Comparison of ENCODE assay signal across 9 mouse cellular contexts in the genomic region with DNA sequence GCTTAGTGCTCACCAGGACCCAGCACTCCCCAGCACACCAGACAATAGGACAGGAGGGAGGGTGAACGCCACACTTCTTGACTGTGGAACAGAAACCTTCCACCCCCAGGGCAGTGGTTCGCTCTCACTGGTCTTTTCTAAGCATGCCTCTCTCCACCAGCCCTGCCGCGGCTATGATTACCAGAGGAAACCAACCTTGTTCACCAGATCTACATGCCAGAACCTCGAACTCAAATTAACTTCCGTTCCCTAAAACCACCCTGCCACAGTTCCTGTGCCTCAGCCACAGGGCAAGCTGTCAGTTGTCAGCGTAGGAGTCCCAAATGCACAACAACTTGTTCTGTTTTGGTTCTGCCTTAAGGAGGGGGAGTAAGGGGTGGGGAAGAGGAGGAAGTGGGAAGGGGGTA. TPM values are rescaled to one million over a fixed set of nuclear protein-coding genes. Genes with fewer than 3 reads are reported as not detected.
DNase-seq lines count a peak whose midpoint lies in the region; ATAC-seq and TF ChIP-seq lines count a peak whose summit lies in the region.
"Had no signal": no experiment of that assay in that cellular context is flagged by ENCODE, and none has a peak within 500 bp of the region (broad histone marks: within the 10 kb centered on the region; RNA-seq: fewer than 3 reads in every experiment).

No protein-coding gene starts in this region.

- TF ChIP-seq POLR2A in kidney, adult 2 months (IDR thresholded peaks at IDR 0.05; ENCODE audit: low read depth, low read length) = no peak

- peak overlapping the region; percentile 49 for H3K4me2 ChIP-seq in heart, embryonic 11.5 days
- H3K4me2 ChIP-seq in hindbrain, embryonic 16.5 days (ENCODE audit: low read length) = peak overlapping the region; percentile 32; the same call in 1 of the 2 replicates
- H3K4me2 ChIP-seq in midbrain, embryonic 11.5 days = peak overlapping the region; percentile 2; the same call in 1 of the 2 replicates

- 0 out of 2 replicates have a peak overlapping the region, but pooled peaks have one; percentile 8 for H3K4me3 ChIP-seq in heart, embryonic 11.5 days (ENCODE audit: low read depth, low read length)
- no peak overlapping the region for H3K4me3 ChIP-seq in hindbrain, embryonic 16.5 days (ENCODE audit: low read length)
- no peak overlapping the region for H3K4me3 ChIP-seq in midbrain, embryonic 11.5 days (ENCODE audit: low read depth, low read length)
- no peak overlapping the region for H3K4me3 ChIP-seq in kidney, adult 2 months (ENCODE audit: insufficient read depth, low read depth, low read length)

- no peak overlapping the region for H3K27ac ChIP-seq in heart, embryonic 11.5 days (ENCODE audit: low read depth, low read length)
- H3K27ac ChIP-seq in hindbrain, embryonic 16.5 days (ENCODE audit: low read depth, low read length) = no peak overlapping the region
- H3K27ac ChIP-seq in midbrain, embryonic 11.5 days (ENCODE audit: low read depth, low read length) = no peak overlapping the region
- H3K27ac ChIP-seq in kidney, adult 2 months (ENCODE audit: insufficient read depth, low read depth, low read length) = no peak overlapping the region

- H3K9me3 ChIP-seq in heart, embryonic 11.5 days (replicated peaks; ENCODE audit: control insufficient read depth, low read length) = no peaks in the 10 kb centered on the region
- H3K9me3 ChIP-seq in hindbrain, embryonic 16.5 days (ENCODE audit: control insufficient read depth, low read length) = no peaks in the 10 kb centered on the region
- H3K9me3 ChIP-seq in midbrain, embryonic 11.5 days (ENCODE audit: control insufficient read depth, low read length) = no peaks in the 10 kb centered on the region

- ATAC-seq in heart, embryonic 11.5 days (replicated peaks; ENCODE audit: insufficient number of reproducible peaks, low FRiP score, low TSS enrichment) = no peak; the same call in 1 of the 2 replicates
- ATAC-seq in hindbrain, embryonic 16.5 days = no peak
- no peak for ATAC-seq in midbrain, embryonic 11.5 days (ENCODE audit: low FRiP score)

- no peaks in the 10 kb centered on the region for H3K4me1 ChIP-seq in heart, embryonic 11.5 days (ENCODE audit: control insufficient read depth, insufficient read depth, low read length)
- H3K4me1 ChIP-seq in hindbrain, embryonic 16.5 days (ENCODE audit: control insufficient read depth, insufficient read depth, low read depth, low read length) = no peaks in the 10 kb centered on the region
- no peaks in the 10 kb centered on the region for H3K4me1 ChIP-seq in midbrain, embryonic 11.5 days (ENCODE audit: control insufficient read depth, insufficient read depth, low read length)
- no peaks in the 10 kb centered on the region for H3K4me1 ChIP-seq in kidney, adult 2 months (ENCODE audit: control insufficient read depth, insufficient read depth, low read length)

- WGBS in heart, embryonic 11.5 days (ENCODE audit: insufficient replicate concordance) = 4% methylated on average over 7 of the region's 7 CpGs
- 11% methylated on average over 7 of the region's 7 CpGs for WGBS in hindbrain, embryonic 16.5 days
- WGBS in midbrain, embryonic 11.5 days = 5% methylated on average over 7 of the region's 7 CpGs
- 2% methylated on average over 7 of the region's 7 CpGs for WGBS in kidney, adult 2 months

- no peak for DNase-seq in heart, postnatal 14 days
- DNase-seq in ZHBTc4 (ENCODE audit: low read depth, low spot score) = peak; percentile 13
- DNase-seq in midbrain, embryonic 11.5 days (ENCODE audit: low spot score, missing footprints) = peak; percentile 86
- DNase-seq in thymus, postnatal 14 days = peak; percentile 52
- DNase-seq in adipocyte (ENCODE audit: low spot score) = no peak
- DNase-seq in kidney, adult 2 months = no peak

- TF ChIP-seq CTCF in kidney, adult 2 months (conservative IDR thresholded peaks at IDR 0.05; ENCODE audit: insufficient read depth, insufficient read length, low read depth, low read length) = no peak

- H3K36me3 ChIP-seq in heart, embryonic 11.5 days (ENCODE audit: control insufficient read depth, insufficient read depth, low read length) = no peaks in the 10 kb centered on the region
- H3K36me3 ChIP-seq in hindbrain, embryonic 16.5 days (ENCODE audit: control insufficient read depth, insufficient read depth, low read length) = no peaks in the 10 kb centered on the region
- H3K36me3 ChIP-seq in midbrain, embryonic 11.5 days (ENCODE audit: control insufficient read depth, insufficient read depth, low read length) = no peaks in the 10 kb centered on the region
- H3K36me3 ChIP-seq in kidney, adult 2 months (ENCODE audit: control insufficient read depth, insufficient read depth, low read length) = no peaks in the 10 kb centered on the region

- intact Hi-C loops in heart, postnatal 14 days (cut with DNase I) = no loop called here

- no peaks in the 10 kb centered on the region for H3K27me3 ChIP-seq in heart, embryonic 11.5 days (ENCODE audit: control insufficient read depth, insufficient read depth, low read length)
- H3K27me3 ChIP-seq in hindbrain, embryonic 16.5 days (replicated peaks; ENCODE audit: control insufficient read depth, insufficient read depth, low read length) = no peaks in the 10 kb centered on the region
- H3K27me3 ChIP-seq in midbrain, embryonic 11.5 days (ENCODE audit: control insufficient read depth, insufficient read depth, low read length) = no peaks in the 10 kb centered on the region
- H3K27me3 ChIP-seq in kidney, adult 2 months (replicated peaks; ENCODE audit: control insufficient read depth, insufficient read depth, low read length) = no peaks in the 10 kb centered on the region

- H3K9ac ChIP-seq in heart, embryonic 11.5 days (ENCODE audit: low read depth, low read length) = no peak overlapping the region
- H3K9ac ChIP-seq in hindbrain, embryonic 16.5 days (ENCODE audit: low read depth, low read length) = no peak overlapping the region
- H3K9ac ChIP-seq in midbrain, embryonic 11.5 days (ENCODE audit: low read length) = no peak overlapping the region

RNA-seq across cellular contexts. Expression of a gene that starts 12.4 kb away (rescaled TPM):
- not detected in 2 replicates for polyA plus RNA-seq in heart, embryonic 11.5 days (2014; fragmentation: Nextera tagmentation; extraction: Ambion mirVana)
- total RNA-seq in heart, postnatal 14 days (2021) = not detected
- not detected in 2 replicates for polyA plus RNA-seq in hindbrain, embryonic 16.5 days (2015; fragmentation: Nextera tagmentation; extraction: Ambion mirVana)
- not detected in 2 replicates for polyA plus RNA-seq in midbrain, embryonic 11.5 days (2014; fragmentation: Nextera tagmentation; extraction: Ambion mirVana)
- 0.11 and 0.37 TPM in 2 replicates for polyA plus RNA-seq in kidney, adult 2 months (2012; rRNA removed)
- total RNA-seq: liver, adult 2 months had no signal
- polyA plus RNA-seq: liver, adult 2 months had no signal

RNA-seq across cellular contexts. Expression of a gene that starts 24.9 kb away (rescaled TPM):
- polyA plus RNA-seq in heart, embryonic 11.5 days (2014; fragmentation: Nextera tagmentation; extraction: Ambion mirVana) = 0.50 and 1.00 TPM in 2 replicates
- total RNA-seq in heart, postnatal 14 days (2021) = not detected
- polyA plus RNA-seq in hindbrain, embryonic 16.5 days (2015; fragmentation: Nextera tagmentation; extraction: Ambion mirVana) = 0.16 and 0.25 TPM in 2 replicates
- not detected in 2 replicates for polyA plus RNA-seq in midbrain, embryonic 11.5 days (2014; fragmentation: Nextera tagmentation; extraction: Ambion mirVana)
- polyA plus RNA-seq in kidney, adult 2 months (2012; rRNA removed) = not detected in 2 replicates
- total RNA-seq: liver, adult 2 months had no signal
- polyA plus RNA-seq: liver, adult 2 months had no signal

RNA-seq across cellular contexts. Expression of a gene that starts 50.2 kb away (rescaled TPM):
- polyA plus RNA-seq in heart, embryonic 11.5 days (2014; fragmentation: Nextera tagmentation; extraction: Ambion mirVana) = not detected in 2 replicates
- total RNA-seq in heart, postnatal 14 days (2021) = not detected
- polyA plus RNA-seq in hindbrain, embryonic 16.5 days (2015; fragmentation: Nextera tagmentation; extraction: Ambion mirVana) = not detected in 2 replicates
- not detected in 2 replicates for polyA plus RNA-seq in midbrain, embryonic 11.5 days (2014; fragmentation: Nextera tagmentation; extraction: Ambion mirVana)
- not detected in 2 replicates for polyA plus RNA-seq in kidney, adult 2 months (2012; rRNA removed)
- total RNA-seq: liver, adult 2 months had no signal
- polyA plus RNA-seq: liver, adult 2 months had no signal

RNA-seq across cellular contexts. Expression of a gene that starts 51.0 kb away (rescaled TPM):
- 7.4 and 10.4 TPM in 2 replicates for polyA plus RNA-seq in heart, embryonic 11.5 days (2014; fragmentation: Nextera tagmentation; extraction: Ambion mirVana)
- 1 to 10 TPM; 7.2 to 7.5 TPM for total RNA-seq in heart, postnatal 14 days (2021)
- 4.4 and 4.9 TPM in 2 replicates for polyA plus RNA-seq in hindbrain, embryonic 16.5 days (2015; fragmentation: Nextera tagmentation; extraction: Ambion mirVana)
- polyA plus RNA-seq in midbrain, embryonic 11.5 days (2014; fragmentation: Nextera tagmentation; extraction: Ambion mirVana) = 5.5 and 7.3 TPM in 2 replicates
- 42.4 and 44.6 TPM in 2 replicates for polyA plus RNA-seq in kidney, adult 2 months (2012; rRNA removed)

Comparison
In these comparisons a context has a peak if more than half of its experiments do, and no peak if none do; other contexts are left out.
1. DNase-seq: peak in ZHBTc4 (single experiment), midbrain, embryonic 11.5 days (single experiment) and thymus, postnatal 14 days (single experiment); none in heart, postnatal 14 days (0 of 2), adipocyte (single experiment) and kidney, adult 2 months (single experiment).
2. Peak in every context shown above with its lines, with median percentiles within 50 percentile points of each other: H3K4me2 ChIP-seq.